Mouse (Mus musculus) forebrain, embryonic 16.5 days (tissue): ENCODE measurements at regions not wholly inside any gene's neighbourhood (a gene's known extent, or its start where the extent isn't known, plus 50 kb on each side); places are given as distances from the start of the nearest gene placed in this dataset.

ENCODE experiments used
- ATAC-seq: fragments of 200-750 bp; cut with Nextera tagmentation; 2 replicates; pipeline ENCODE4 v1.8.0; 2017; ENCODE audit warnings: mild to moderate bottlenecking, moderate library complexity
- H3K27ac ChIP-seq: fragments of 300-500 bp; sonication (generic); 2 replicates; pipeline ENCODE4 v1.5.1; 2014; ENCODE audit warnings: low read length, control low read depth
- H3K27me3 ChIP-seq: fragments of 300-500 bp; sonication (generic); replicated peaks from 2 replicates; pipeline ENCODE4 v1.6.1; 2014; ENCODE audit warnings: low read length; ENCODE audit not compliant: control insufficient read depth, insufficient read depth
- H3K36me3 ChIP-seq: fragments of 300-500 bp; sonication (generic); 2 replicates; pipeline ENCODE4 v1.6.1; 2014; ENCODE audit not compliant: control insufficient read depth, insufficient read depth
- H3K4me1 ChIP-seq: fragments of 300-500 bp; sonication (generic); replicated peaks from 2 replicates; pipeline ENCODE4 v1.6.1; 2014; ENCODE audit warnings: low read length; ENCODE audit not compliant: control insufficient read depth, insufficient read depth
- H3K4me2 ChIP-seq: fragments of 300-500 bp; sonication (generic); 2 replicates; pipeline ENCODE4 v1.6.1; 2014; ENCODE audit warnings: mild to moderate bottlenecking, low read length, control low read depth
- H3K4me3 ChIP-seq: fragments of 300-500 bp; sonication (generic); replicated peaks from 2 replicates; pipeline ENCODE4 v1.5.1; 2014; ENCODE audit warnings: mild to moderate bottlenecking, low read length, control low read depth
- H3K9ac ChIP-seq: fragments of 300-500 bp; sonication (generic); replicated peaks from 2 replicates; pipeline ENCODE4 v1.6.1; 2014; ENCODE audit warnings: low read depth, low read length, control low read depth
- H3K9me3 ChIP-seq: fragments of 300-500 bp; sonication (generic); 2 replicates; pipeline ENCODE4 v1.6.1; 2016; ENCODE audit warnings: low read length; ENCODE audit not compliant: control insufficient read depth
- WGBS: fragments of 180-500 bp; shearing (Covaris S2); extraction: QIAGEN DNeasy Blood & Tissue Kit; methylation state at CpG from one replicate; pipeline ENCODE4 v1.1.7; 2014; 5-methylcytosine and 5-hydroxymethylcytosine counted together

- no peak overlapping the region for H3K27ac ChIP-seq
- H3K4me1 ChIP-seq: 0 out of 2 replicates have a peak, but pooled peaks cover 2% of the 10 kb centered on the region
- ATAC-seq: no peak
- H3K36me3 ChIP-seq: no peaks in the 10 kb centered on the region
- 68% methylated on average over 7 of the region's 7 CpGs for WGBS
- no peak overlapping the region for H3K4me2 ChIP-seq
- no peaks in the 10 kb centered on the region for H3K9me3 ChIP-seq
- no peak overlapping the region for H3K4me3 ChIP-seq
- no peaks in the 10 kb centered on the region for H3K27me3 ChIP-seq
- H3K9ac ChIP-seq: no peak overlapping the region
These were observed 64.0 kb downstream of the Pthlh start for GRCm38 (mm10) chr6:147199955-147200354.

- H3K27me3 ChIP-seq: no peaks in the 10 kb centered on the region
These were observed 64.6 kb downstream of the Pthlh start for GRCm38 (mm10) chr6:147199411-147199810.

GRCm38 (mm10) chr6:147196432-147196831 lies 67.6 kb downstream of the Pthlh start:
- H3K27ac ChIP-seq: no peak overlapping the region
- peak; percentile 47; the same call in 1 of the 2 replicates for ATAC-seq
- 36% methylated on average over 4 of the region's 4 CpGs for WGBS

More at GRCm38 (mm10) chr6:147199411-147199810, 64.6 kb downstream of the Pthlh start:
- Histone ChIP-seq H3K9ac (no peak overlapping the region), H3K4me1 (0 out of 2 replicates have a peak, but pooled peaks cover 2% of the 10 kb centered on the region), H3K4me3 (no peak overlapping the region), H3K4me2 (no peak overlapping the region), H3K36me3 (no peaks in the 10 kb centered on the region), H3K9me3 (no peaks in the 10 kb centered on the region), H3K27ac (no peak overlapping the region)
- ATAC-seq: no peak

GRCm38 (mm10) chr6:147195277-147195676 lies 68.7 kb downstream of the Pthlh start:
- 86% methylated on average over 4 of the region's 4 CpGs for WGBS
- Histone ChIP-seq H3K27ac (no peak overlapping the region), H3K9ac (no peak overlapping the region), H3K4me1 (0 out of 2 replicates have a peak, but pooled peaks cover 2% of the 10 kb centered on the region), H3K4me2 (no peak overlapping the region), H3K9me3 (no peaks in the 10 kb centered on the region), H3K4me3 (no peak overlapping the region), H3K27me3 (no peaks in the 10 kb centered on the region), H3K36me3 (no peaks in the 10 kb centered on the region)
- no peak for ATAC-seq

More at GRCm38 (mm10) chr6:147196432-147196831, 67.6 kb downstream of the Pthlh start:
- no peaks in the 10 kb centered on the region for H3K27me3 ChIP-seq
- no peak overlapping the region for H3K4me3 ChIP-seq
- H3K9ac ChIP-seq: no peak overlapping the region
- no peaks in the 10 kb centered on the region for H3K36me3 ChIP-seq
- no peaks in the 10 kb centered on the region for H3K9me3 ChIP-seq
- H3K4me1 ChIP-seq: 0 out of 2 replicates have a peak, but pooled peaks cover 2% of the 10 kb centered on the region
- H3K4me2 ChIP-seq: no peak overlapping the region

- ATAC-seq: no peak
- H3K4me3 ChIP-seq: no peak overlapping the region
- no peaks in the 10 kb centered on the region for H3K4me1 ChIP-seq
These were observed 76.3 kb downstream of the Pthlh start for GRCm38 (mm10) chr6:147187710-147188109.

GRCm38 (mm10) chr6:147178276-147178675 lies 85.7 kb downstream of the Pthlh start:
- Histone ChIP-seq H3K27me3 (no peaks in the 10 kb centered on the region), H3K4me3 (no peak overlapping the region), H3K4me2 (peak overlapping the region; percentile 7; the same call in 1 of the 2 replicates), H3K4me1 (0 out of 2 replicates have a peak, but pooled peaks cover 2% of the 10 kb centered on the region), H3K9ac (no peak overlapping the region), H3K9me3 (no peaks in the 10 kb centered on the region), H3K27ac (no peak overlapping the region), H3K36me3 (no peaks in the 10 kb centered on the region)
- WGBS: 37% methylated on average over 7 of the region's 7 CpGs
- no peak; the same call in 1 of the 2 replicates for ATAC-seq

More at GRCm38 (mm10) chr6:147187710-147188109, 76.3 kb downstream of the Pthlh start:
- H3K9me3 ChIP-seq: no peaks in the 10 kb centered on the region
- H3K27me3 ChIP-seq: no peaks in the 10 kb centered on the region
- H3K4me2 ChIP-seq: no peak overlapping the region
- 72% methylated on average over 5 of the region's 5 CpGs for WGBS
- no peaks in the 10 kb centered on the region for H3K36me3 ChIP-seq
- no peak overlapping the region for H3K27ac ChIP-seq
- no peak overlapping the region for H3K9ac ChIP-seq

GRCm38 (mm10) chr6:147176176-147176575 lies 85.0 kb downstream of the Klhl42 start:
- H3K27me3 ChIP-seq: no peaks in the 10 kb centered on the region

More at GRCm38 (mm10) chr6:147176176-147176575, 85.0 kb downstream of the Klhl42 start:
- Histone ChIP-seq H3K4me2 (no peak overlapping the region), H3K36me3 (no peaks in the 10 kb centered on the region), H3K9ac (no peak overlapping the region), H3K4me1 (0 out of 2 replicates have a peak, but pooled peaks cover 2% of the 10 kb centered on the region), H3K9me3 (no peaks in the 10 kb centered on the region), H3K27ac (no peak overlapping the region), H3K4me3 (no peak overlapping the region)
- no peak for ATAC-seq
- 33% methylated on average over 1 of the region's 1 CpGs for WGBS
